ENCODE assay signal across 26 mouse cellular contexts in genomic region chr2:30345971-30346676, GRCm38 (mm10).
"Had no signal": no experiment of that assay in that cellular context is flagged by ENCODE, and none has a peak within 500 bp of the region (broad histone marks: within the 10 kb centered on the region; RNA-seq: fewer than 3 reads in every experiment).

No protein-coding gene starts in this region.

- H3K27ac ChIP-seq: gastrocnemius, adult 2 months; hindbrain, embryonic 10.5 days; hindbrain, embryonic 12.5 days; hindbrain, embryonic 14.5 days; intestine, embryonic 15.5 days; layer of hippocampus, adult 2 months; left cerebral cortex, adult 2 months; limb, embryonic 10.5 days; limb, embryonic 12.5 days had no signal

- ATAC-seq: hindbrain, embryonic 16.5 days; inflammation-experienced regulatory T-cells, adult 6 months; intestine, embryonic 15.5 days; intestine, postnatal 0 days had no signal

- H3K9ac ChIP-seq: heart, embryonic 12.5 days; hindbrain, embryonic 12.5 days; hindbrain, embryonic 14.5 days; intestine, embryonic 15.5 days; limb, embryonic 12.5 days had no signal

- H3K4me2 ChIP-seq: heart, embryonic 12.5 days; hindbrain, embryonic 12.5 days; hindbrain, embryonic 14.5 days; intestine, embryonic 15.5 days; limb, embryonic 12.5 days; liver, embryonic 11.5 days had no signal

- H3K27me3 ChIP-seq: heart, embryonic 12.5 days; hindbrain, embryonic 12.5 days; intestine, embryonic 15.5 days; limb, embryonic 12.5 days had no signal

- H3K4me3 ChIP-seq: gastrocnemius, adult 2 months; heart, embryonic 10.5 days; heart, embryonic 12.5 days; hindbrain, embryonic 10.5 days; hindbrain, embryonic 12.5 days; intestine, embryonic 15.5 days; layer of hippocampus, adult 2 months; left cerebral cortex, adult 2 months; limb, embryonic 10.5 days; limb, embryonic 12.5 days had no signal

- DNase-seq: gastrocnemius, adult 2 months; gastrocnemius, postnatal 10 days; gastrocnemius, postnatal 25 days; heart, adult 18-20 months; heart, postnatal 10 days; heart, postnatal 4 days; kidney, adult 18-20 months; kidney, adult 8-10 months; kidney, postnatal 10 days; kidney, postnatal 25 days; kidney, postnatal 4 days; liver had no signal

- H3K4me1 ChIP-seq: hindbrain, embryonic 12.5 days; intestine, embryonic 15.5 days; limb, embryonic 10.5 days; limb, embryonic 12.5 days had no signal

- H3K9me3 ChIP-seq: heart, embryonic 10.5 days; heart, embryonic 12.5 days; hindbrain, embryonic 10.5 days; hindbrain, embryonic 12.5 days; intestine, embryonic 15.5 days; limb, embryonic 10.5 days; limb, embryonic 12.5 days had no signal
